Mouse (Mus musculus) frontal cortex, postnatal 14 days (tissue): ENCODE results near the gene Tmem132b.

Experiments
- DNase-seq, 2 experiments: peaks; one replicate each; pipeline ENCODE4 v3.0.0; 2022; ENCODE audit warnings: low spot score in 2 of 2

The Tmem132b gene

GRCm38 (mm10) chr5:125658959-125659749 lies 127.6 kb downstream of the Tmem132b start:
- no peak for DNase-seq

- DNase-seq, result peak; percentile 56 to 73
These were observed 144.0 kb downstream of the Tmem132b start for GRCm38 (mm10) chr5:125675623-125676022.

GRCm38 (mm10) chr5:125676025-125676623 lies 144.6 kb downstream of the Tmem132b start:
- no peak for DNase-seq

- DNase-seq, result no peak
These were observed 149.3 kb downstream of the Tmem132b start for GRCm38 (mm10) chr5:125680889-125681288.

GRCm38 (mm10) chr5:125683491-125683890 lies 151.9 kb downstream of the Tmem132b start:
- DNase-seq, result no peak

- no peak for DNase-seq
These were observed 154.2 kb downstream of the Tmem132b start for GRCm38 (mm10) chr5:125685681-125686331.

GRCm38 (mm10) chr5:125692538-125692937 lies 161.0 kb downstream of the Tmem132b start:
- DNase-seq, result no peak

GRCm38 (mm10) chr5:125699395-125699794 lies 167.8 kb downstream of the Tmem132b start:
- peak in 1 of 2 experiments; percentile 34 for DNase-seq

- DNase-seq, result no peak
These were observed 168.7 kb downstream of the Tmem132b start for GRCm38 (mm10) chr5:125700234-125700633.

- peak; percentile 41 to 44 for DNase-seq
These were observed 173.8 kb downstream of the Tmem132b start for GRCm38 (mm10) chr5:125705379-125705778.

GRCm38 (mm10) chr5:125709160-125709559 lies 177.6 kb downstream of the Tmem132b start:
- peak; percentile 46 to 74 for DNase-seq

GRCm38 (mm10) chr5:125726815-125727214 lies 195.2 kb downstream of the Tmem132b start:
- no peak for DNase-seq

GRCm38 (mm10) chr5:125727436-125727835 lies 195.9 kb downstream of the Tmem132b start:
- no peak for DNase-seq

- no peak for DNase-seq
These were observed 196.4 kb downstream of the Tmem132b start for GRCm38 (mm10) chr5:125727936-125728335.

- no peak for DNase-seq
These were observed 196.9 kb downstream of the Tmem132b start for GRCm38 (mm10) chr5:125728521-125728920.

- no peak for DNase-seq
These were observed 202.2 kb downstream of the Tmem132b start for GRCm38 (mm10) chr5:125733806-125734205.

GRCm38 (mm10) chr5:125737105-125737504 lies 205.5 kb downstream of the Tmem132b start:
- no peak for DNase-seq

- no peak for DNase-seq
These were observed 211.9 kb downstream of the Tmem132b start for GRCm38 (mm10) chr5:125743503-125743902.

GRCm38 (mm10) chr5:125745727-125746126 lies 214.2 kb downstream of the Tmem132b start:
- DNase-seq, result no peak

- no peak for DNase-seq
These were observed 219.9 kb downstream of the Tmem132b start for GRCm38 (mm10) chr5:125751481-125751880.

- DNase-seq, result no peak
These were observed 221.0 kb downstream of the Tmem132b start for GRCm38 (mm10) chr5:125752546-125752945.

GRCm38 (mm10) chr5:125756987-125757530 lies 225.5 kb downstream of the Tmem132b start:
- no peak for DNase-seq
